ENCODE assay signal across 8 mouse cellular contexts in genomic region chr10:81410981-81411380, GRCm38 (mm10). TPM values are rescaled to one million over a fixed set of nuclear protein-coding genes. Genes with fewer than 3 reads are reported as not detected.
A peak's percentile ranks its signal among the peaks of the same experiment; 100 is the strongest.
DNase-seq lines count a peak whose midpoint lies in the region; ATAC-seq and TF ChIP-seq lines count a peak whose summit lies in the region.

No protein-coding gene starts in this region.

- no peaks in the 10 kb centered on the region; the same call in 1 of the 2 replicates for H3K27me3 ChIP-seq in limb, embryonic 15.5 days

- intact Hi-C loops in heart, postnatal 14 days (cut with DNase I): loop anchor here (2.0 kb wide), 1 partner anchor 14 kb away; no protein-coding TSS in a partner anchor

- TF ChIP-seq POLR2A in bone marrow, adult 2 months (IDR thresholded peaks at IDR 0.05; ENCODE audit: borderline replicate concordance, control insufficient read depth, low read depth, low read length): no peak

- peaks cover 57% of the 10 kb centered on the region for H3K36me3 ChIP-seq in limb, embryonic 15.5 days

- H3K4me2 ChIP-seq in limb, embryonic 15.5 days: 0 out of 2 replicates have a peak overlapping the region, but pooled peaks have one; percentile 23

- peak overlapping the region; percentile 72 for H3K27ac ChIP-seq in bone marrow, adult 2 months (ENCODE audit: control insufficient read depth, insufficient read depth, low read depth, low read length, poor library complexity)
- peak overlapping the region; percentile 93 for H3K27ac ChIP-seq in limb, embryonic 15.5 days

- no peaks in the 10 kb centered on the region for H3K9me3 ChIP-seq in limb, embryonic 15.5 days

- no peak for ATAC-seq in limb, embryonic 15.5 days (ENCODE audit: insufficient number of reproducible peaks, low FRiP score, low TSS enrichment, low read depth)

- no peak overlapping the region for H3K9ac ChIP-seq in limb, embryonic 15.5 days

- WGBS in bone marrow, adult 2 months: 69% methylated on average over 9 of the region's 9 CpGs
- 66% methylated on average over 9 of the region's 9 CpGs for WGBS in limb, embryonic 15.5 days

- peak; percentile 77 for DNase-seq in cerebellum, adult 9-11 months
- DNase-seq in cerebellum, postnatal 25 days: no peak
- peak; percentile 65 to 69 for DNase-seq in heart, postnatal 14 days
- DNase-seq in layer of hippocampus, adult 8-10 months (ENCODE audit: low spot score in 2 of 2): no peak
- no peak for DNase-seq in layer of hippocampus, postnatal 25 days (ENCODE audit: extremely low spot score in 1 of 2, low spot score in 1 of 2)
- DNase-seq in layer of hippocampus, postnatal 10 days (ENCODE audit: low spot score in 2 of 2): no peak

- TF ChIP-seq CTCF in bone marrow, adult 2 months (IDR thresholded peaks at IDR 0.05; ENCODE audit: control insufficient read depth, insufficient read depth, low read length): no peak

- peaks cover 22% of the 10 kb centered on the region for H3K4me1 ChIP-seq in bone marrow, adult 2 months (ENCODE audit: control insufficient read depth, insufficient read depth, low read length)
- peaks cover 99% of the 10 kb centered on the region for H3K4me1 ChIP-seq in limb, embryonic 15.5 days

- H3K4me3 ChIP-seq in bone marrow, adult 2 months (replicated peaks; ENCODE audit: control insufficient read depth, low read depth, low read length): no peak overlapping the region
- H3K4me3 ChIP-seq in limb, embryonic 15.5 days: no peak overlapping the region

RNA-seq across cellular contexts. Expression of gene Smim24, which starts 18.1 kb away (rescaled TPM):
- 7.9 and 18.0 TPM in 2 replicates for polyA plus RNA-seq in bone marrow, adult 2 months (2011; ENCODE audit: insufficient read depth, insufficient read length, low replicate concordance, missing spikeins)
- total RNA-seq in heart, postnatal 14 days (2021): 1 to 10 TPM; 1.9 to 2.0 TPM
- polyA plus RNA-seq in limb, embryonic 15.5 days (2015; fragmentation: Nextera tagmentation; extraction: Ambion mirVana): 2.9 and 3.6 TPM in 2 replicates
- 1 to 10 TPM; 1.3 to 1.7 (median 1.4) TPM for total RNA-seq in layer of hippocampus, adult 8-10 months (2022)
- 1 to 10 TPM; 1.4 to 3.1 TPM for total RNA-seq in layer of hippocampus, postnatal 25 days (2021)
- total RNA-seq in layer of hippocampus, postnatal 10 days (2021): 1 to 10 TPM; 2.6 to 3.0 TPM

RNA-seq across cellular contexts. Expression of gene Gm48552, which starts 22.2 kb away (rescaled TPM):
- polyA plus RNA-seq in bone marrow, adult 2 months (2011; ENCODE audit: insufficient read depth, insufficient read length, low replicate concordance, missing spikeins): not detected in 2 replicates
- under 1 TPM; 0.65 to 0.83 TPM for total RNA-seq in heart, postnatal 14 days (2021)
- polyA plus RNA-seq in limb, embryonic 15.5 days (2015; fragmentation: Nextera tagmentation; extraction: Ambion mirVana): 0.51 and 1.7 TPM in 2 replicates
- 1 to 10 TPM; 2.9 to 9.7 (median 4.2) TPM for total RNA-seq in layer of hippocampus, adult 8-10 months (2022)
- total RNA-seq in layer of hippocampus, postnatal 25 days (2021): 1 to 10 TPM; 3.2 to 4.7 TPM
- 1 to 10 TPM; 1.1 to 3.5 TPM for total RNA-seq in layer of hippocampus, postnatal 10 days (2021)

RNA-seq across cellular contexts. Expression of gene Gm48551, which starts 26.7 kb away (rescaled TPM):
- 3.4 and 4.3 TPM in 2 replicates for polyA plus RNA-seq in bone marrow, adult 2 months (2011; ENCODE audit: insufficient read depth, insufficient read length, low replicate concordance, missing spikeins)
- total RNA-seq in heart, postnatal 14 days (2021): under 1 TPM; 0.51 to 0.84 TPM
- polyA plus RNA-seq in limb, embryonic 15.5 days (2015; fragmentation: Nextera tagmentation; extraction: Ambion mirVana): 2.1 and 3.1 TPM in 2 replicates
- total RNA-seq in layer of hippocampus, adult 8-10 months (2022): 1 to 10 TPM; 2.7 to 5.5 (median 4.5) TPM
- 1 to 10 TPM; 2.6 to 3.7 TPM for total RNA-seq in layer of hippocampus, postnatal 25 days (2021)
- total RNA-seq in layer of hippocampus, postnatal 10 days (2021): 1 to 10 TPM; 2.3 to 4.5 TPM

RNA-seq across cellular contexts. Expression of gene Dohh, which starts 26.8 kb away (rescaled TPM):
- 14.6 and 23.0 TPM in 2 replicates for polyA plus RNA-seq in bone marrow, adult 2 months (2011; ENCODE audit: insufficient read depth, insufficient read length, low replicate concordance, missing spikeins)
- 10 to 100 TPM; 47.6 to 55.3 TPM for total RNA-seq in heart, postnatal 14 days (2021)
- 79.8 and 88.7 TPM in 2 replicates for polyA plus RNA-seq in limb, embryonic 15.5 days (2015; fragmentation: Nextera tagmentation; extraction: Ambion mirVana)
- total RNA-seq in layer of hippocampus, adult 8-10 months (2022): 10 to 100 TPM; 64.3 to 78.5 (median 72.6) TPM
- total RNA-seq in layer of hippocampus, postnatal 25 days (2021): 10 to 100 TPM; 79.1 to 87.1 TPM
- total RNA-seq in layer of hippocampus, postnatal 10 days (2021): 10 to 100 TPM; 72.0 to 77.3 TPM

RNA-seq across cellular contexts. Expression of gene Fzr1, which starts 32.7 kb away (rescaled TPM):
- polyA plus RNA-seq in bone marrow, adult 2 months (2011; ENCODE audit: insufficient read depth, insufficient read length, low replicate concordance, missing spikeins): 126 and 131 TPM in 2 replicates
- 10 to 100 TPM; 30.5 to 32.7 TPM for total RNA-seq in heart, postnatal 14 days (2021)
- polyA plus RNA-seq in limb, embryonic 15.5 days (2015; fragmentation: Nextera tagmentation; extraction: Ambion mirVana): 82.2 and 90.9 TPM in 2 replicates
- total RNA-seq in layer of hippocampus, adult 8-10 months (2022): 10 to 100 TPM; 64.6 to 72.1 (median 67.2) TPM
- total RNA-seq in layer of hippocampus, postnatal 25 days (2021): 10 to 100 TPM; 65.9 to 66.6 TPM
- 10 to 100 TPM; 81.2 to 85.2 TPM for total RNA-seq in layer of hippocampus, postnatal 10 days (2021)

Comparison
In these comparisons a context has a peak if more than half of its experiments do, and no peak if none do; other contexts are left out.
1. DNase-seq: peak in cerebellum, adult 9-11 months (single experiment) and heart, postnatal 14 days (2 of 2); none in cerebellum, postnatal 25 days (0 of 2), layer of hippocampus, adult 8-10 months (0 of 2), layer of hippocampus, postnatal 25 days (0 of 2) and layer of hippocampus, postnatal 10 days (0 of 2).